Mouse (Mus musculus) cerebellum, adult 2 months (tissue): ENCODE measurements around the gene Osgep.

ENCODE experiments used
- CTCF ChIP-seq: fragments of 200-500 bp; IDR thresholded peaks from 2 replicates; pipeline ENCODE4 v1.5.1; 2011; ENCODE audit warnings: low read depth, mild to moderate bottlenecking, control low read depth, low read length, moderate library complexity, borderline replicate concordance; ENCODE audit not compliant: insufficient read depth
- POLR2A ChIP-seq: fragments of 200-500 bp; IDR thresholded peaks from 2 replicates; pipeline ENCODE4 v1.6.1; 2011; ENCODE audit warnings: low read length, control low read depth, borderline replicate concordance; ENCODE audit not compliant: insufficient read depth

GRCm38 (mm10) chr14:50938940-50939339 is 14.2 kb upstream of the Osgep start:
- TF ChIP-seq CTCF: no peak
- no peak for TF ChIP-seq POLR2A
